Mouse (Mus musculus) G1E-ER4 (cell line): Measurements from ENCODE around the gene Bend5. TPM values are rescaled to one million over a fixed set of nuclear protein-coding genes. Genes with fewer than 3 reads are reported as not detected.

Experiments
- GATA1 ChIP-seq: IDR thresholded peaks from one replicate; pipeline ENCODE4 v1.8.0; 2012; ENCODE audit warnings: low read length, inconsistent platforms
- polyA plus RNA-seq: library from polyadenylated mRNA; stranded (reverse); fragments of >175 nt; gene quantifications from 2 replicates; pipeline ENCODE4 v1.2.3, GENCODE M21; 2012

Bend5 gene
- not detected in 2 replicates for polyA plus RNA-seq

- TF ChIP-seq GATA1: no peak
Observed at GRCm38 (mm10) chr4:111414818-111415488, at the start of gene Bend5. Gene Bend5 (plus strand): TSS chr4:111415006.

GRCm38 (mm10) chr4:111367771-111368170 lies 47.0 kb upstream of the Bend5 start:
- TF ChIP-seq GATA1: no peak

GRCm38 (mm10) chr4:111377159-111377558 lies 37.6 kb upstream of the Bend5 start:
- no peak for TF ChIP-seq GATA1

- no peak for TF ChIP-seq GATA1
Observed at GRCm38 (mm10) chr4:111378071-111378470, 36.7 kb upstream of the Bend5 start.

- TF ChIP-seq GATA1: no peak
Observed at GRCm38 (mm10) chr4:111383101-111383500, 31.7 kb upstream of the Bend5 start.

- no peak for TF ChIP-seq GATA1
Observed at GRCm38 (mm10) chr4:111390736-111391135, 24.1 kb upstream of the Bend5 start.

GRCm38 (mm10) chr4:111399784-111400183 lies 15.0 kb upstream of the Bend5 start:
- TF ChIP-seq GATA1: no peak

- TF ChIP-seq GATA1: no peak
Observed at GRCm38 (mm10) chr4:111400676-111401075, 14.1 kb upstream of the Bend5 start.

- TF ChIP-seq GATA1: no peak
Observed at GRCm38 (mm10) chr4:111403243-111403642, 11.6 kb upstream of the Bend5 start.

- no peak for TF ChIP-seq GATA1
Observed at GRCm38 (mm10) chr4:111410731-111411130, 4.1 kb upstream of the Bend5 start.

- TF ChIP-seq GATA1: no peak
Observed at GRCm38 (mm10) chr4:111414399-111414798, 407 bp upstream of the Bend5 start.

- TF ChIP-seq GATA1: no peak
Observed at GRCm38 (mm10) chr4:111416126-111416525, 1.3 kb downstream of the Bend5 start.

GRCm38 (mm10) chr4:111416551-111416950 lies 1.7 kb downstream of the Bend5 start:
- no peak for TF ChIP-seq GATA1

- TF ChIP-seq GATA1: no peak
Observed at GRCm38 (mm10) chr4:111417716-111418115, 2.9 kb downstream of the Bend5 start.

- no peak for TF ChIP-seq GATA1
Observed at GRCm38 (mm10) chr4:111419476-111419875, 4.7 kb downstream of the Bend5 start.

- TF ChIP-seq GATA1: no peak
Observed at GRCm38 (mm10) chr4:111420031-111420430, 5.2 kb downstream of the Bend5 start.

- no peak for TF ChIP-seq GATA1
Observed at GRCm38 (mm10) chr4:111420955-111421354, 6.1 kb downstream of the Bend5 start.

GRCm38 (mm10) chr4:111421785-111422184 lies 7.0 kb downstream of the Bend5 start:
- TF ChIP-seq GATA1: no peak
